Mouse (Mus musculus) kidney, adult 8-10 months (tissue): ENCODE measurements around the gene Gabrp.

Experiments used
- DNase-seq, 2 experiments: peaks; one replicate each; pipeline ENCODE4 v3.0.0; 2022

Gabrp gene

GRCm38 (mm10) chr11:33578859-33579258, at the start of gene Gabrp:
Gene Gabrp (minus strand): TSS chr11:33578959.
- no peak for DNase-seq

GRCm38 (mm10) chr11:33627136-33627742, 48.5 kb upstream of the Gabrp start:
- DNase-seq = no peak

- DNase-seq = peak; percentile 27 to 71
Observed at GRCm38 (mm10) chr11:33614218-33614617, 35.5 kb upstream of the Gabrp start.

- DNase-seq = no peak
Observed at GRCm38 (mm10) chr11:33607784-33608183, 29.0 kb upstream of the Gabrp start.

- DNase-seq = no peak
Observed at GRCm38 (mm10) chr11:33603174-33603573, 24.4 kb upstream of the Gabrp start.

GRCm38 (mm10) chr11:33598986-33599385, 20.2 kb upstream of the Gabrp start, which contains the start of gene D130052B06Rik:
Gene D130052B06Rik (plus strand): TSS chr11:33599302.
- DNase-seq = no peak

GRCm38 (mm10) chr11:33596655-33597054, 17.9 kb upstream of the Gabrp start:
- no peak for DNase-seq

GRCm38 (mm10) chr11:33592826-33593225, 14.1 kb upstream of the Gabrp start:
- DNase-seq = no peak

GRCm38 (mm10) chr11:33590771-33591170, 12.0 kb upstream of the Gabrp start:
- DNase-seq = no peak

- no peak for DNase-seq
Observed at GRCm38 (mm10) chr11:33586614-33587013, 7.9 kb upstream of the Gabrp start.

GRCm38 (mm10) chr11:33579621-33580020, 862 bp upstream of the Gabrp start:
- DNase-seq = no peak

GRCm38 (mm10) chr11:33574944-33575343, 3.8 kb downstream of the Gabrp start:
- DNase-seq = no peak

- peak in 1 of 2 experiments; percentile 21 for DNase-seq
Observed at GRCm38 (mm10) chr11:33570413-33570812, 8.3 kb downstream of the Gabrp start.

- no peak for DNase-seq
Observed at GRCm38 (mm10) chr11:33563921-33564320, 14.8 kb downstream of the Gabrp start.

- peak; percentile 1 to 2 for DNase-seq
Observed at GRCm38 (mm10) chr11:33554123-33554522, 24.6 kb downstream of the Gabrp start.

- no peak for DNase-seq
Observed at GRCm38 (mm10) chr11:33550861-33551560, 27.7 kb downstream of the Gabrp start.

- no peak for DNase-seq
Observed at GRCm38 (mm10) chr11:33547386-33547785, 31.4 kb downstream of the Gabrp start.

- DNase-seq = no peak
Observed at GRCm38 (mm10) chr11:33544945-33545344, 33.8 kb downstream of the Gabrp start.

GRCm38 (mm10) chr11:33544121-33544520, 34.6 kb downstream of the Gabrp start:
- no peak for DNase-seq

- no peak for DNase-seq
Observed at GRCm38 (mm10) chr11:33537390-33538125, 41.2 kb downstream of the Gabrp start.

GRCm38 (mm10) chr11:33536636-33537035, 42.1 kb downstream of the Gabrp start:
- DNase-seq = no peak

- DNase-seq = no peak
Observed at GRCm38 (mm10) chr11:33534541-33534940, 44.2 kb downstream of the Gabrp start.

GRCm38 (mm10) chr11:33533577-33533976, 45.2 kb downstream of the Gabrp start:
- no peak for DNase-seq

GRCm38 (mm10) chr11:33529576-33529975, 49.2 kb downstream of the Gabrp start:
- no peak for DNase-seq
